Mouse (Mus musculus) forebrain, embryonic 11.5 days (tissue): ENCODE measurements at regions not wholly inside any gene's neighbourhood (a gene's known extent, or its start where the extent isn't known, plus 50 kb on each side); places are given as distances from the start of the nearest gene placed in this dataset.

Experiments used
- ATAC-seq: fragments of 200-750 bp; cut with Nextera tagmentation; replicated peaks from 2 replicates; pipeline ENCODE4 v1.8.0; 2017; ENCODE audit warnings: moderate TSS enrichment; ENCODE audit not compliant: low FRiP score
- DNase-seq: peaks from one replicate; pipeline ENCODE4 v3.0.0-alpha.2; 2017; ENCODE audit warnings: low spot score
- H3K27ac ChIP-seq: fragments of 300-500 bp; sonication (generic); 2 replicates; pipeline ENCODE4 v1.5.1; 2014; ENCODE audit warnings: low read depth, low read length
- H3K27me3 ChIP-seq: fragments of 300-500 bp; sonication (generic); 2 replicates; pipeline ENCODE4 v1.6.1; 2014; ENCODE audit warnings: mild to moderate bottlenecking, low read length, mixed read lengths; ENCODE audit not compliant: control insufficient read depth, insufficient read depth
- H3K36me3 ChIP-seq: fragments of 300-500 bp; sonication (generic); 2 replicates; pipeline ENCODE4 v1.6.1; 2014; ENCODE audit warnings: mild to moderate bottlenecking, low read length, moderate library complexity, mixed read lengths; ENCODE audit not compliant: control insufficient read depth, insufficient read depth
- H3K4me1 ChIP-seq: fragments of 300-500 bp; sonication (generic); replicated peaks from 2 replicates; pipeline ENCODE4 v1.6.1; 2014; ENCODE audit warnings: low read length, mixed read lengths; ENCODE audit not compliant: control insufficient read depth, insufficient read depth
- H3K4me2 ChIP-seq: fragments of 300-500 bp; sonication (generic); 2 replicates; pipeline ENCODE4 v1.6.1; 2014; ENCODE audit warnings: low read depth, mild to moderate bottlenecking, low read length, moderate library complexity, mixed read lengths; ENCODE audit not compliant: severe bottlenecking
- H3K4me3 ChIP-seq: fragments of 300-500 bp; sonication (generic); 2 replicates; pipeline ENCODE4 v1.5.1; 2014; ENCODE audit warnings: low read depth, low read length
- H3K9ac ChIP-seq: fragments of 300-500 bp; sonication (generic); 2 replicates; pipeline ENCODE4 v1.6.1; 2014; ENCODE audit warnings: low read length
- H3K9me3 ChIP-seq: fragments of 300-500 bp; sonication (generic); 2 replicates; pipeline ENCODE4 v1.6.1; 2016; ENCODE audit warnings: low read length, mixed read lengths; ENCODE audit not compliant: control insufficient read depth
- WGBS: fragments of 180-500 bp; shearing (Covaris S2); extraction: QIAGEN DNeasy Blood & Tissue Kit; methylation state at CpG from one replicate; pipeline ENCODE4 v1.1.7; 2014; 5-methylcytosine and 5-hydroxymethylcytosine counted together

GRCm38 (mm10) chr5:126217746-126218145 lies 686.2 kb downstream of the Tmem132b start:
- Histone ChIP-seq H3K36me3 (no peaks in the 10 kb centered on the region), H3K27ac (no peak overlapping the region), H3K9me3 (no peaks in the 10 kb centered on the region), H3K4me1 (no peaks in the 10 kb centered on the region), H3K4me2 (no peak overlapping the region), H3K4me3 (no peak overlapping the region), H3K9ac (no peak overlapping the region), H3K27me3 (no peaks in the 10 kb centered on the region)
- ATAC-seq = no peak
- WGBS = 68% methylated on average over 1 of the region's 1 CpGs
- no peak for DNase-seq

- no peak for DNase-seq
Measured at GRCm38 (mm10) chr5:126223696-126224095, 692.1 kb downstream of the Tmem132b start.

GRCm38 (mm10) chr5:126230768-126231167 lies 699.2 kb downstream of the Tmem132b start:
- no peaks in the 10 kb centered on the region for H3K9me3 ChIP-seq
- no peaks in the 10 kb centered on the region for H3K36me3 ChIP-seq
- ATAC-seq (no peak), DNase-seq (no peak)
- H3K9ac ChIP-seq = no peak overlapping the region
- no peaks in the 10 kb centered on the region; the same call in 1 of the 2 replicates for H3K4me1 ChIP-seq
- no peak overlapping the region for H3K27ac ChIP-seq
- no peaks in the 10 kb centered on the region for H3K27me3 ChIP-seq
- 66% methylated on average over 4 of the region's 4 CpGs for WGBS
- no peak overlapping the region for H3K4me2 ChIP-seq
- no peak overlapping the region for H3K4me3 ChIP-seq

More at GRCm38 (mm10) chr5:126223696-126224095, 692.1 kb downstream of the Tmem132b start:
- Histone ChIP-seq H3K4me3 (no peak overlapping the region), H3K36me3 (no peaks in the 10 kb centered on the region), H3K27ac (no peak overlapping the region), H3K9ac (no peak overlapping the region), H3K27me3 (no peaks in the 10 kb centered on the region), H3K4me1 (no peaks in the 10 kb centered on the region; the same call in 1 of the 2 replicates), H3K9me3 (no peaks in the 10 kb centered on the region), H3K4me2 (no peak overlapping the region)
- WGBS = 56% methylated on average over 3 of the region's 3 CpGs
- no peak for ATAC-seq

GRCm38 (mm10) chr5:126238071-126238470 lies 706.5 kb downstream of the Tmem132b start:
- Histone ChIP-seq H3K4me3 (no peak overlapping the region), H3K9me3 (no peaks in the 10 kb centered on the region), H3K4me2 (no peak overlapping the region), H3K9ac (no peak overlapping the region), H3K4me1 (no peaks in the 10 kb centered on the region), H3K27me3 (no peaks in the 10 kb centered on the region), H3K36me3 (no peaks in the 10 kb centered on the region), H3K27ac (no peak overlapping the region)
- no peak for DNase-seq
- 82% methylated on average over 3 of the region's 3 CpGs for WGBS
- ATAC-seq = no peak

DNA sequence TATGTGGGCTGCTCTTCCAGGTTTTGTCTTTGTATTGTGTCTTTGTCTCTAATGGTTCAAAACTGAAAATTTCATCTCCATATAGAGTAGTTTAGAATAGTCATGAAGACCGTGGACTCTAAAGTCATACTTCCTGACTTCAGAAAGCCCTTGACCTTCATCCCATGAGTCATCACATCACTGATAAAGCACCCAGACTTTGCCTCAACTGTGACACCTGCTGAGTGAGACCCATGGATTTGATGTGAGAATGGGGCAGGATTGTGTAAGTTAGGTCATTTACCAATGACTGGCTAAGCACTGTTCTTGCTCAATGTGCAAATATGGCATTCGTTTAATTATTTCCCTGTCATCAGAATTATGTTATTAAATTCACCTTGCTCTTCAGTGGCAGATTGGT lies 714.2 kb downstream of the Tmem132b start:
- 90% methylated on average over 2 of the region's 2 CpGs for WGBS
- Histone ChIP-seq H3K36me3 (no peaks in the 10 kb centered on the region), H3K4me1 (no peaks in the 10 kb centered on the region), H3K9me3 (no peaks in the 10 kb centered on the region), H3K9ac (no peak overlapping the region), H3K27ac (no peak overlapping the region), H3K27me3 (no peaks in the 10 kb centered on the region), H3K4me3 (no peak overlapping the region), H3K4me2 (no peak overlapping the region)
- DNase-seq (no peak), ATAC-seq (no peak)

DNA sequence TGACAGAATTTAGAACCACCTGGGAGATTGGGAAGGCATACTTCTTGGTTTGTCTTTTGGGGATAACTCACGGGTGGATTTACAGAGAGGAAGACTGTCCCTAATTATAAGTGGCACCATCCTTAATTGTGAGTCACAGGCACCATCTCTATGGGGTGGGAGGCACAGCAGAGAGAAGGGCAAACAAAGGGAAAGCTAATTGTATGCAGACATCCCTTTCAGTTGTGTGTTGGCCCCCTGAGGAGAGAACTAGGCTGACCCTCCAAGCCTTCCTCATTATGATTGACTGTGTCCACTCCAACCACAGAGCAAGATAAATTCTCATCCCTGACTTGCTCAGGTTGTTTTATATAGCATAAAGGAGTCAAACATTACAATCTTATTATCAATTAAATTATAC lies 718.8 kb downstream of the Tmem132b start:
- Histone ChIP-seq H3K27ac (no peak overlapping the region), H3K27me3 (no peaks in the 10 kb centered on the region), H3K4me3 (no peak overlapping the region), H3K4me2 (no peak overlapping the region), H3K9ac (no peak overlapping the region), H3K4me1 (no peaks in the 10 kb centered on the region), H3K9me3 (no peaks in the 10 kb centered on the region), H3K36me3 (no peaks in the 10 kb centered on the region)
- 7% methylated on average over 1 of the region's 1 CpGs for WGBS
- ATAC-seq = no peak
- no peak for DNase-seq

GRCm38 (mm10) chr5:126254661-126255060 lies 723.1 kb downstream of the Tmem132b start:
- Histone ChIP-seq H3K27me3 (no peaks in the 10 kb centered on the region), H3K4me3 (no peak overlapping the region), H3K27ac (no peak overlapping the region), H3K4me2 (no peak overlapping the region), H3K4me1 (no peaks in the 10 kb centered on the region; the same call in 1 of the 2 replicates), H3K36me3 (no peaks in the 10 kb centered on the region), H3K9ac (no peak overlapping the region), H3K9me3 (no peaks in the 10 kb centered on the region)
- no peak for DNase-seq
- ATAC-seq = no peak
- WGBS = 86% methylated on average over 1 of the region's 1 CpGs

DNA sequence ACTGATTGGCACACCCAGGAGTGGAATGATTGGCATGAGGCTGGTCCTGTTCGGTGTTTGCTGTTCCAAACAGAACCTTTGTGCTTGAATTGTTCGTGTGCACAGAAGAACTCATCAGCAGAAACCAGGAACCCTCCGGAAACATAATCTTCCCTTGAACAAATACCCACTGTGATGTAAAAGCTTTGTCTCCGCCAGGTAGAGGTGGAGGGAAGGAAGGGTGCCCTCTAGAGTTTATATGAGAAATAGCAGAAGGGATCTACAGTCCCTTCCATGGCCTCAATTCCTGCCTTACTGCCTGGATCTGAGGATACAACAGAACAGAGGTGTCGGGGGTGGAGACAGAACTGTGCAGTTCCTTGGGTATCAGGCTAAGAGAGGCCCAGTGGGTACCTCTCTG lies 726.3 kb downstream of the Tmem132b start:
- Histone ChIP-seq H3K27me3 (no peaks in the 10 kb centered on the region), H3K4me1 (no peaks in the 10 kb centered on the region; the same call in 1 of the 2 replicates), H3K4me3 (no peak overlapping the region), H3K27ac (no peak overlapping the region), H3K36me3 (no peaks in the 10 kb centered on the region), H3K9me3 (no peaks in the 10 kb centered on the region), H3K4me2 (no peak overlapping the region), H3K9ac (no peak overlapping the region)
- no peak for ATAC-seq
- 74% methylated on average over 5 of the region's 5 CpGs for WGBS
- DNase-seq = no peak

GRCm38 (mm10) chr5:126266471-126266870 lies 734.9 kb downstream of the Tmem132b start:
- Histone ChIP-seq H3K27ac (no peak overlapping the region), H3K36me3 (no peaks in the 10 kb centered on the region), H3K9ac (no peak overlapping the region), H3K4me2 (no peak overlapping the region), H3K9me3 (no peaks in the 10 kb centered on the region), H3K27me3 (no peaks in the 10 kb centered on the region), H3K4me3 (no peak overlapping the region), H3K4me1 (no peaks in the 10 kb centered on the region)
- DNase-seq = no peak
- no peak for ATAC-seq
- 87% methylated on average over 2 of the region's 2 CpGs for WGBS
